Mouse (Mus musculus) R1 (cell line): Measurements from ENCODE around the gene Mcm9.
"Not testable (repeated sequence)": the region's sequence is repeated elsewhere in the genome, so short reads cannot be mapped to it uniquely, and the experiment has no call there.

ENCODE experiments used
- DNase-seq: peaks from one replicate; pipeline ENCODE4 v3.0.0-alpha.2; 2018; ENCODE audit warnings: low read depth, low spot score

Gene Mcm9

DNA sequence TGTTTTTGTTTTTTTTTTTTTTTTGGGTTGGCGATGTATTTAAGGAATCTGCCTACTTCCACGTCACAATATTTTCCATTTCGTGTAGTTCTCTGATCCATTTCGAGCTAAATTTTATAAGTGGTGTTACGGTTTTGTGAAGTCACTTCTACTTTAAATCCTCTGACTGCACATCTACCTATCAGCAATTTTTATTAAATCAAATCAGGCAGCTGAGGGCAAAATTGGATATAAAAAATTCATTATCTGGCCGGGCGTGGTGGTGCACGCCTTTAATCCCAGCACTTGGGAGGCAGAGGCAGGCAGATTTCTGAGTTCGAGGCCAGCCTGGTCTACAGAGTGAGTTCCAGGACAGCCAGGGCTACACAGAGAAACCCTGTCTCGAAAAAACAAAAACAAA is at the start of gene Mcm9:
Gene Mcm9, minus strand, starts transcription at position 101 of the 400 bp plus-strand sequence.
- not testable (repeated sequence) for DNase-seq

DNA sequence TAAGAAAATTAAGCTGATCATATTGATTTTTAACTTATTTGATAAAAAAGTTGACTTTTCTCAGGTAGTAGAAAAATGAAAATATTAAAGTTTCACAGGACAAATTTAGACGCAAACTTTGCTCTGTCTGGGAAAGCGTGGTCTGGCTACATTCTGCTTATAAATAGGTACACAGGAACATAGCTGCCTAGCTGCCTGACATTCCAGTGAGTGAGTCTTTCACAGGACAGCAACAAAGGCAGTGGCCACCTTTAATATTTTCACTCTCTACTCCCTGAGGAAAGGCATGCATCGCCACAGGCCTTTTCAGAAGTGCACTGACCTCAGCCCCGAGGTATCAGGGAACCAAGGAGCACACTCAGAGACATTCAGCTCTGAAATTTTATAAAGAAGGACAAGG is 31.5 kb upstream of the Mcm9 start:
- no peak for DNase-seq

DNA sequence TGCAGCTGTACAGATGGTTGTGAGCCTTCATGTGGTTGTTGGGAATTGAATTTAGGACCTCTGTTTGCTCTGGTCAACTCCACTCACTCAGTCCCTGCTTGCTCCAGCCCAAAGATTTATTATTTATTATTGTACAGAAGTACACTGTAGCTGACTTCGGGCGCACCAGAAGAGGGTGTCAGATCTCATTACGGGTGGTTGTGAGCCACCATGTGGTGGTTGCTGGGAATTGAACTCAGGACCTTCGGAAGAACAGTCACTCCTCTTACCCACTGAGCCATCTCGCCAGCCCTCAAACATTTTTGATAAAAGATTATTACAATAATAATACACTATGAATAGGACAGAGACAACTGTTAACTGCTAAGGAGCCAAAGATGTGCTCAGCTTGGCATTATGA is 24.0 kb upstream of the Mcm9 start:
- DNase-seq, result not testable (repeated sequence)

DNA sequence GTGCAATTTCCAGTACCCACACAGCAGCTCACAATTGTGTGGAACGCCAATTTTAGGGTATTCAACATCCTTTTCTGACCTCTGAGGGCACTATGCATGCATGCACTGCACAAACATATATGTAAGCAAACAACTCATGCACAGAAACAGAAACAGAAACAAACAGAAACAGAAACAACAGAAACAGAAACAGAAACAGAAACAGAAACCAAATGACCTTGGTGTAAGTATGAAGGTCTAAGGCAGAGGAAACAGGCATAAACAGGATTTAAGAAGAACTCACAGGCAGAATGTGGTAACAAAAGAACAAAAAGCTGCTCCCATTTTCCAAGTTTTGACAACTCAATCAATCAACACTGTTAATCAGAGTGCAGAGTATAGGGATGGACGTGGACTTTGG is 20.4 kb upstream of the Mcm9 start:
- DNase-seq, result no peak

DNA sequence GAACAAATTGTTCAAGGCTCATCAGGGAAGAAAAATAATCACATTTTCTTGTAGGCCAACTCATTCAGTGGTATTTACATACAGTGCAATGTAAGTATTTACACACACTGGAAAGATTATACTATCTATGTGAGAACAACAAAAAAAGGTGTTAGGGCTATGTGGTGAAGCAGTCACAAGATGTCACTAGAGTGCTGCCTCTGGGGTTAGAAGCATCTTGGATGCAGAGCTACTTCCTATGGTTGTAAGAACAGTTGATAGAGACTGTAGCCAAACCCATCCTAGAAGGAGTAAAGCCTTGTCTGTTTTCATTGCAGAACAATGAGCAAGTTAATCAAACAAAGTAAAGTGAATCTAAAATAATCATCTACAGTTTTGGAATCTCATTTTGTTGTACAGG is 11.3 kb upstream of the Mcm9 start:
- peak; percentile 18 for DNase-seq

DNA sequence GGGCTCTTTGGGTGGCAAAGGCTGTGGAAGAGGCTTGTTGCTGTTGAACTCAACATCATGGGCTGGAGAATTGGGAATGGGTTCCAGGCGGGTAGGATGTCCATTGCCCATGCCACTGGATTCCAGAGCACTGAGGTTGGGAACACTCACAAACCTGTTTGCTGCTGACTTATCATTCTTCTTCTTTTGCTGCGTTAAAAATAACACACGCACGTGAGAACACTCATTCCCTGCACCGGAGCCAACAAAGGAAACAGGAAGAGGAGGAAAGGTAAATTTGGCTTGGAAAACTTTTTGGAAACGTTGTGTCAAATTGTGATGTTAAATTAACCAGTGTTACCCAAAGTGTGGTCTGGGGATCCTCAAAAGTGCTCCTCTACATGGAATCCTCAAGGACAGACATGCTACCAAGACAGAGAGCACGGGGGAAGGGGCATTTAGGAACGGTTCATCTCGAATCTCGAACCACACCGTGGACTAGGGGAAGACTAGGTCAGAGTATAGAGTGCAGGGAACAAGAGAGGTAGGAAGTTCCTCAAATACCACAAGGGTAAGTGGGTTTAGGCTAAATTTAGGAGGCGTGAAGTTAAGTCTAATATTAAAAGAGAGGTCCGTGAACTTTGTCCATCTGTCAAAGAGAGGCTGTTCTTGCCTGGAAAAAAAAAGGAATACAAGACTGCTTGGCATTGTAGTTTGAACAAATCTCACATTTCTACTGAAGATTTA is 5.2 kb upstream of the Mcm9 start:
- DNase-seq, result no peak

DNA sequence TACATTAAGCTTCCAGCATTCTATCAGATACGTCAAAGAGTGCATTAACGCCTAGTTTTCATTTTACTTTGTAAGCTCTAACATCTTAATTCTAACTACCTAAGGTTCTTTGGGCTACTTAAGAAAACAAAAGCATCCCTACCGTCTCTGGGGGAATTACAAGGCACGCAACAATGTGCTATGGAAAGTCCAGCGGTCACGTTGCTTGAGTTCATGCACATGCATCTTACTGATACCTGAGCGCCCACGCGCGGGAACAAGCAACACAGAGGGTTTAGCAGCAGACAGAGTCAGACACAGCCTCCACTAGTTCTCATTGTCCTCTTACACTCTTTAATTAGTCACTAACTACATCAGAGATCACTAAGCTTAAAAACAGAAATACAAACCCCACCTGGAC is 3.9 kb upstream of the Mcm9 start:
- DNase-seq, result no peak

DNA sequence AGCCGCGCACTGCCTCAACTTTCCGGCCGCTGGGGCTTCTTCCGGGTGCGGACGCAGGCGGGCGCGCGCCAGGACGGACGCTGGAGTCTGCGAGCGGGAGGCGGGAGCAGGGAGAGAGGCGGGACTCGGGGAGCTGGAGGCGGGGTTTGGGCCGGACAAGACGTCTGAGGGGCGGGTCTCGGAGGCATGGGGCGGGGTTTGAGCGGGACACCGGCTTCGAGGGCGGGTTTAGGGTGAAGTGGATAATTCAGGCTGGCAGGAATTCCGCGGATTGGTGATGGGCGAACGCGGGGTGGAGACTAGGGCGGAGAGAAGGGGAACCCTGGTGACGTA is 355 bp downstream of the Mcm9 start:
- DNase-seq, result peak; percentile 96

DNA sequence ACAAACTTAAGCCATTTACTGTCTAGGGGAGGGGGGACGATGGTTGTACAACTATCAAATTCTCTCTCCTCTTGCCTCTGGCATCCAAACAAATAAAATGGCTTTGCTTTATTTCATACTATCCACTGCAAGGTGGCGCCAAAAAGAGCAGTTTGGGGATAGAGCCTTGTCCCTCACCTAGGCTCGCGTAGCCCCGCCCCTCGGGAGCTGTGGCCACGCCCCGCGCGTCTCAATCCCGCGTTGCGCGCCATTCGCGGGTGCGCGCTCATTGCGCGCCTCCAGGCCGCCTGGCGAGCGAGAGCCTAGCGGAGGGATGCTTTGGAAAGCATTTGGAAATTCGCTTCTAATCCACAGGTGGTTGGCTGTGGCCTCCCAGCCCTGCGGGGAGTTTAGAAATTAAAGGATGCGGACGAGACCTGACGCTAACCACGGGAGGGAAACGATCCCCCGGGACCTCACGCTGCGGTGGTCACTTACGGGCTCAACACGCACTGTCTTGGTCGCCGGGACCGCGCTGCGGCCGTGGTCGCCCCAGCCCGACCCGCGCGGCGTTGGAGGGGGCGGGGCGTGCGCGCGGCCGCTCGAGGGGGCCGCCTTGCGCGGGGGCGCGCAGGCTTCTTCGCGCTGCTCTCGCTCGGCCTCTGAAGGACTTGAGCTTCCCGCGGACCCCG is 857 bp downstream of the Mcm9 start:
- DNase-seq, result peak; percentile 92

DNA sequence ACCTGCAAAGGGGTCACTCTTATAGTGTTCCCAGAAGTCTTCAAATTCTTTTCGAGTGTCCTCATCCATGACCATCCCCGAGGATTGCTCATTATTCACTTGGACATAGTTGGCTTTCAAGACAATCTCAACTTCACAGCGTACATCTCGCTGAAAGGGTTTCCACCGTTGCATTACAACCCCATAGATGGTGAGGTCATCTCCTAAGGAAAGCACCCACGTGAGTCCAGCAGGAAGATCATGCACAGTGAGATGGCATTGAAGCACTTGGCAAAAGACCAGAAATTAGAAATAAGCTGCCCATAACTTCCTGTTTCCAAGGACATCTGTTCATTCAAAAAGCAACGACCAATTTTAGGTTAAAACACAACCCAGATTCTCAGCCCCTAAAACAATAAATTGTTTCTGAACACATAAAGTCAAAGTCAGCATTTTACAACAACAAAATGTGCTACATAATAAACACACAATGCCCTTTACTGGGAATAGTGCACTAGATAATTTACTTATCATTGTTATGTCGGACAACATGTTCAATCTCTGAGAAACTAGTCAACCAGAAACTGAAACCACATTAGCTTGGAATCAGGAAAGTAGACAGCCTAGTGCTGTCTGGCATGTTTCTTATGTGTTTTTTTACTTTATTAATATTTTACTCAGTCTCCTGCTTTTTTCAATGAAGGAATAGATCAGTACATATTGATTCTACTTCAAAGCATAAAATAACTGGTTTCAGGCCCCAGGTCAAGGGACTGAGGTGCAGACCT is 14.2 kb downstream of the Mcm9 start:
- DNase-seq, result no peak

DNA sequence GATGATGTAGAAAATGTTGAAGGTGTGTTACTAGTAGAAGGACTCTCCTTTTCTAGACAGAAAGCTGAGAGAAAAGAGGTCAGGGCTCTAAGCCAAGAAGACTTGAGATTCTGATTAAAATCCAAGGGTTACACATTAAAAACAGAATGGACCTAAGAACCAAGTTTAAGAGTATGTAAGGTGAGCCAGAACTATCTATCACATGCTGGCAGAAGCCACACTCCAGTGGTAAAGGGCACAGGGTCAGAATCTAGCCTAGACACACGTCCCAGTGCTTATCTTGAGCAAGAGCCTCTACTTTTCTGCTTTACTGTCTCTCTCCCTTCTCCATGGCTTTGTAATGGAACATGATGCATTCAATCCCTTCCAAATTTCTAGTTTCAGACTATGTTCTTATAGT is 16.3 kb downstream of the Mcm9 start:
- no peak for DNase-seq

DNA sequence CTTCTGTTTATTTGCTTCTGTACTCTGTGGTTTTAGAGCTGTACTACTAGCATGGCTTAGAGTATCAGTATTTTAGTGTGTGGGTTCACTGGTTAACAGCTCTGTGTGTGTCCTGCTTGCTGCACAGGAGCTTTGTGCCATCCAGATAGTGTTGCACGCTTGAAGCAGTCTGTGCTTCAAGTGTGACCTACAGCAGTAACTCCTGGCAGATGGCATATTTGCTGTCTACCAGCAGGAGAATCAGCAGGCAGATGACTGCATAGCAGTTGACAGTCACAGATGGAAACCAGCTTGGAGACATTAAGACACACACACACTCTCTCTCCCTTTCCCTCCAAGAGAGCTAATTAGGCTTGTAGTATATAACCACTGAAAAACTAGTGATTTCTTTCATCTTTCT is 18.1 kb downstream of the Mcm9 start:
- no peak for DNase-seq

DNA sequence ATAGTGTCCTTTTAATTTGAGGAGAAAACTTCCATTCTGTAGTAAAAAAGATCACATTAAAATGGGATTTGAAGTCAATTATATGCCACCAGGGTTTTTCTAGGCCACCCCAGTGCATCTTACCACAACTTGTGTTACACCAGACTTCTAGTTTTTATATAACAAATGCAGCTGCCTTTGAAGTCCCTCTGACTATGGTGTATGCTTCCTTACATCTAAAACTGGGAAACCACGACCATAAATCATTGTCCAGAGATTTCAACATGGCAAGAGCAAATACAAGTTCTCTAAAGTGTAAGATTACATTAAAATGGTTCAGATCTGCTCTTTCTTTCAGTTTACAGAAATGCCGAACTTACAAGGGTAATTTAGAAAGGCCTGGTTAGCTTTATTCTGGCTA is 22.0 kb downstream of the Mcm9 start:
- DNase-seq, result no peak

DNA sequence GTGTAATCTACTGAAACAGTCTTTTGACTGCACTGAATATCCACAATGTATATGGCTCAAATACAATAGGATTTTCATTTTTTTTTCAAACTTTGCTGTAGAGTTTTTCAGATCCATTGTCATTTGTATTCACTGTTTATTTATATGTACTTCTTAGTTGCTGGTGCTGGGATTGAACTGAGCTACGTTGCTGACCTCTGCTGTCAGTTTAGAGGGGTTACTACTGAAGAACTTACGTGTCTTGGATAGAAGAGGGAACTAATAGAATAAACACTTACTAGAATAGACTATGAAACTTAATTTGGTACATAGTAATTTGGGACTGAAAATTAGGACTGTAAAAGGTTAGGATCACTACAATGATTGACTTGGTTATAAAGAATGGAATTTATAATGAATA is 24.9 kb downstream of the Mcm9 start:
- no peak for DNase-seq

DNA sequence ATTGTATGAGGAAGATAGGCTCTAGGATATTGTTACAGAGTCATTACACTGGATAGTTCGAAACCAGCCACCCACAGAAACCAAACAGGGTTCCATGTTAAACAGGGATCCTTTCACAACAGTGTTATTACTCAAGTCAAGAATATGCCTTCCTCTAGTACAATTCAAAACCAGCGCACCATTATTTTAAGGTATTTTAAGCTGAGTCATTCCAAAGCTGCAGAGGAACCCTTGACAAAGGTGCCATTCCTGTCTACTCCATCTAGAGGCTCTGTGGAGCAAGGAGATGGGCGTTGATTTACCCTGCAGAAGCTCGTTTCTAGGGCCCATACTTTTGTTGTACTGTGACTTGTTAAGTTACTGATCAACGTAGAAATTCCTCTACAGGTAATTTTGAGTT is 31.4 kb downstream of the Mcm9 start:
- DNase-seq, result peak; percentile 79

DNA sequence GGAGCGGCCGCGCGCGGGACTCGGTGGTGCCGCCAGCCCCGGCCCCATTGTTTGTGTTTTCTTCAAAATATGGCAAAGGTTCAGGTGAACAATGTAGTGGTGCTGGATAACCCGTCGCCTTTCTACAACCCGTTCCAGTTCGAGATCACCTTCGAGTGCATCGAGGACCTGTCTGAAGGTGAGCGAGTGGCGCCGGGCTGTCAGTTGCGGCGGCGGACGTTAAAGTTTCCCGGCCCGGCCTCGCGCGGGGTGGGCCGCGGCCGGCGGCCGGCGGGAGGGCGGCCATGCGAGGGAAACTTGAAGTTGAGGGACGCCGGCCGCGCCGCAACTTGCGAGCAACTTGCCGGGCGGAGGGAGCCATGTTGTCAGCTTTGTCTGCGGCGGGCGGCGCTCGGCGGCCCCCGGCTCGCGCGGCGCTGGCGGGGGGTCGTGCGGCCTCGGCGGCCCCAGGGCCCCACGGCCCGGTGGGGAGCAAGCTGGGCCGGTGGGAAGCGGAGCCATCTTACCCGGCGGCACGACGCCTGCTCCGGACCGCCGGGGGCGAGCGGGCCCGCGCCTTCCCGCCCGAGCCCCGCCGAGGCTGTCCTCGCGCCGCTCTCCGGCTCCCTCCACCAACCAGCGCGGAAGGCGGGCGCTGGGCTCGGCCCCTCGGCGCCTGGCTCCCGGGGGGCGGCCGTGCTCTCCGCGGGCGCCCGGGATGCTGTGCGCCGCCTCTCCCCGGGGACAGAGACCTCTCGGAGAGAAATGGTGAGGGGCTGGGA is 32.9 kb downstream of the Mcm9 start:
- no peak for DNase-seq

DNA sequence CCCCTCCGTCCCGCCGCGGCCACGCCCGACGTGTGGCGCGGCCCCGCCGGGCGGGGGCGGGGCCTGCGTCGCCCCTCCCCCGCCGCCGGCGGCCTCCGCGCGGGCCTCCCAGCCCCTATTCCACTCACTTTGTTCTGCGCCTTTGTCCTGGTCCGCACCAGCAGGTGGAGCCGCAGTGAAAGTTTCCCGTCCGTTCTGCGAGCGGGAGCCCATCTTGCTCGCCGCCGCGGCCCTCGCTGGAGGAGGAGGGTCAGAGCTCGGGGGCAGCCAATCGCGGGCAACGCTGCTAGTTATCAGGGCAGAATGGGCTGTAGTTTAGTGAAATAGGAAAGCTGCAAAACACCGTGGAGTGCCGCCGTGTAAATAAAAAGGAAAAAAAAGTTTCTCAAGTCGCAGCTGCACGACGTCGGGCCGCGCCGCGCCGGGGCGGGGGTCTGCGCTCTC is 33.5 kb downstream of the Mcm9 start, which contains the start of gene Asf1a:
Gene Asf1a, plus strand, starts transcription at position 81 of the 444 bp plus-strand sequence.
- peak; percentile 94 for DNase-seq

DNA sequence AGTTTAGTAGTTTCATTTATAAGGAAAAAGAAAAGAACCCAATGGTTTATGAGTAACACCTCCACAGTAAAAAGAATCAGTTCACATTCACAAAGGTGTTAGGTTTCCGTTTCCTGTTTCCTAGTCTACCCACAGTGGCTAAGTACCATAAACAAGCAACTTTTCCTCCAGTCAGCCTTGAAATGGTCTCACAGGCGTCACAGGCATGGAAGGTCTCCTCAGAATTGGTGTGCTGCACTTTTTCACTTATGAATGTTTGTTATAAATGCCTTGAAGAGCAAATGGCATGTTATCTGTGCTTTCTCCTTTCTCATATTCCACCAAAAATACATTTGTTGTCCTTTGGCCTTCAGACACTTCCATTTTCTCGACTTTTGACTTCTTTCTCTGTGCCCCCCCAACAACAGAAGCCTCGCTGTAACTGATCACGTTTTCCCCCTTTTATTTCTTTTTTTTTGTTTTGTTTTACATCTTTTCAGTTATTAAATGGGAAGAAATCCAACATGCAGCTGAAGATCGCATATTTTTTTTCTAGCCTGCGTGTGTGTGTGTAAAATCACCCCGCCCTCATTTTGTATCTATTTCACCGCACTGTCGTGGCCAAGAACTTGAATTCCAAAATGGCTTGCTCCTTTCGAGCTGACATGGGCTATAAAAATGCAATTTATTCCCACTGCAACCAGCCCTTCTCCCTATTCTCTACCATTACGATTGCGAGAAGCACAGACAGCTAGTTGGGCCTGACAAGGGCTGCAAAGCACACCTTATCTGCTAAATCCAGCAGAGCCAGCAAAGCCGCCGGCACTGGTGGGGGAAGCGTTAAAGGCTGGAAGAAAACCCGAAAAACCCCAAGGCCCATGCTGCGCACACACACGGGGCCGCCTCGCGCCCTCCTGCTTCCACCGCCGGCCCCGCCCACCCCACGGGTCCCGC is 34.2 kb downstream of the Mcm9 start:
- DNase-seq, result no peak

DNA sequence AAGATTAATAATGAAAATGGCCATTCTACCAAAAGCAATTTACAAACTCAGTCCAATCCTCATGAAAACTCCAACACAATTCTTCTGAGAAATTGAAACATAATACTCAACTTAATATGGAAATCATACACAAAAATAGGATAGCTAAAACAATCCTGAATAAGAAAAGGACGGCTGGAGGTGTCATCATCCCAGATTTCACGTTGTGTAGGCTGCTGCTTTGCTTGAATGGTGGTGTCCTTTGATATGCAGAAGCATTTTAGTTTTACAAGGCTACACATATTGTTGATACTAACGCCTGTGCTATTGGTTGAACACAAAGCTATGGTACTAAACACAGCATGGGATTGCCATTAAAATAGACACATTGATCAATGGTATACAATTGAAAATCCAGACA is 44.5 kb downstream of the Mcm9 start:
- DNase-seq, result no peak

DNA sequence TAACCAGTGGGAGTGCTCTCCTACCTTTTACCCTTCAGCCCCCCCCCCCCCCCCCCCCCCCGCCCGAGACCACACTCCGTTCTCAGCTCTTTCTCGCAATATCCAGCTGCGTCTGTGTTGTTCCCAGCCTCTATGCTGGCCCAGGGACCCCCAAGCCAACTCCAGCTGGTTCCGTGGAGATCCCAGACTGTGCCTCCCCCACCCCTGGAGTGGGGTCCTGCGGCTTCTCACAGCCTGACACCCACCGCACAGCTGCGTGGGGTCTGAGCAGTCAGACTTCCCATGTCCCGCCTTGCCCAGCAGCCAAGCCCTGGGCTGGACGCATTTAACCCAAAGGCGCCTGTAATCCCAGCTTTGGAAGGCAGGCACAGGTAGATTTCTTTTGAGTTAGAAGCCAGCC is 49.2 kb downstream of the Mcm9 start:
- DNase-seq, result no peak

DNA sequence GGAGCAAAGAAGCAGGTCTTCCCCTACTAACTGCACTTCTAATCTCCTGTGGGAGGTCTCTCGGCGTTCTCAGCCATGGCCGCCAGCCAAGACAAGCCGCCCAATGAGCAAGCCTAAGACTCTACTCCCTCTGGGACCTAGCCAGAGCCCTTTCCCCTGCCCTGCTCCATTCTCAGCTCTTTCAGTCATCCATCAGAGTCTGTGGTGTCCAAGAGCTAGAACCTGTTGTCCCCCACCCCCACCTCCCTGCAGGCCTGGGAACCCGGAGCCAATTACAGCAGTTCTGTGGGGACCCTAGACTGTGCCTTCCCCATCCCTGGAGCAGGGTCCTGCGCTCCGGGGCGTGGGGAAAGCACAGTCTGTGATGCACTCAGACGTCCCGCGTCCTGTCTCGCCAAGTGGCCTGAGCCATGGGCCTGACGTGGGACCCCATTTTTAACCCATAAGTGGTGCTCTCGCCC is 49.6 kb downstream of the Mcm9 start:
- DNase-seq, result peak; percentile 48
